Mouse (Mus musculus): ENCODE measurements around the gene Rcn1. TPM values are rescaled to one million over a fixed set of nuclear protein-coding genes. Genes with fewer than 3 reads are reported as not detected.

Gene Rcn1
- polyA plus RNA-seq, 1 experiment: 20.6 TPM

DNA sequence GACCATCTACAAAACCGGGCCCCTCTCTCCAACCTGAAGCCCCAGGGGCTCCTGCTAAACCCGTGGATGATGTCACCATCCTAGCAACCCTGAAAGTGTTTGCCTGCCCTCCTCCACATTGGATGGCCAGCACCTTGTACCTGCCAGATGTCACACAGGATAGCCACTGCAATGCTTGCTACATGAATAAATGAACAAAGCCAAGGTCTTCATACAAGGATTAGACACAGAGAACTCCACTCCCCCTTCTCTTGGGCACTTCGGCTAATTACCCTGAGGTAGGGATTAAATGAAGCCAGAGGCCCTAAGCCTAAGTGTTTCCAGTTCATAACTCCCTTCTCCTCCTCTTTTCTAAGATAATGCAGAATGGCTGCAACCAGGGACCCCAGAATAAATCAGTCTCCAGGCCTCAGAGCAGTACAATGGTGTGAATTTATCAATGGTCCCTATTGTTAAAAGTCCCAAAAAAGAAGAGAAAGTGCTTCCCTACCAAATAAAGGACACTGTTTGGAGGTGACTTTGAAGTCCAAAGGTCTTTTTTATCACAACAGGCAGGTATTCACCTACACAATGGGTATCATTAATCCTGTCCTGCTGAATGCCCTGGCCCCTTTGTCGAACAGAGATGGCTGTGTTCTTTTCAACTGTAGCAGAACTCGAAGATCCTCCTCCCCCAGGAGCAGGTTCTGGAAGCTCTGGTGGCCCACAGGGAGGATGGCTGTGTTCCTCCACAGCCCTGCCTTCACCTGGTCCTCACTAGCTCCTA is 1.5 kb downstream of the Rcn1 start:
- WGBS: 51% methylated on average over 5 of the region's 5 CpGs
- no peak for TF ChIP-seq CTCF (IDR thresholded peaks at IDR 0.05; ENCODE audit: insufficient read depth, low read length)
- H3K4me1 ChIP-seq (ENCODE audit: control insufficient read depth, insufficient read depth, low read length): peaks cover 10% of the 10 kb centered on the region
- peak overlapping the region; percentile 3 for H3K4me3 ChIP-seq (replicated peaks; ENCODE audit: extremely low read depth, low read depth, low read length)
- DNase-seq: no peak

DNA sequence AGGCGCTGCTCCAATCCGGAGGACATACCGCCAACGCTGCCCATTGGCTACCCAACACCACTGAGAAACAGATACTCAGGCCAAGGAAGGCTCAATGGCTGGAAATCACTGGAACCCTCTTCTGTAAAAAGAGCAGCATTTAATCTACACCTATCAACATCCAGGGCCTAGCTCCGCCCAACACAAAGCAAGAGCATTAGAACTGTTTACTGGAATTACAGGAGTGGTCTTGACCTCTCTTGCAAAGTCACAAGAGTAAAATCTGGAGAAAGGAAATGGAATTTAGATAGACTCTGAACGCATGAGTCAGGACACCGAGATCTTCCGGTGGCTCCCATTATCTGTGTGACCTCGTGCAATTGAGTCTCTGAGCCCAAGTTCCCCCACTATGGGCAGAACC is 3.1 kb downstream of the Rcn1 start:
- TF ChIP-seq CTCF (IDR thresholded peaks at IDR 0.05; ENCODE audit: insufficient read depth, low read length) (no peak), POLR2A (IDR thresholded peaks at IDR 0.05; ENCODE audit: borderline replicate concordance, extremely low read depth, low read depth, low read length) (no peak)
- Histone ChIP-seq H3K4me1 (ENCODE audit: control insufficient read depth, insufficient read depth, low read length) (peaks cover 10% of the 10 kb centered on the region), H3K4me3 (replicated peaks; ENCODE audit: extremely low read depth, low read depth, low read length) (no peak overlapping the region)
- DNase-seq: no peak
- 84% methylated on average over 9 of the region's 9 CpGs for WGBS

DNA sequence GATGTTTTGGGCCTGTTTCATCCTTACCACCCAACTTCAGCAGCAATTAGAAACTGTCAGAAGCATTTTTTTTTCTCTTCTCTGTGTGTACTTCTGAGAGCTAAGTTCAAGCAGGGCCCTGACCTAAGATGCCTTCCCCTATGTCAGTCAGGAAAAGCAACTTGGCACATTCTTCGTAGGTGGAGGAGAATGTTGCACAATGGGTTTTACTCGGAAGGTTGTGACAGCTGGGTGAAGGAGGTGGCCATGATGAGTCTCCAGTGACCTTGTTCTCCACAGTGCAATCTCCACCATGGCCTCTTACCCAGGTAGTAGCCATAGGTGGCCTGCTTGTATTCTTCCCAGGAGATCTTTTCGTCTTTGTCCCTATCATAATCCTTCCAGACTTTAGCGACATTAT is 4.7 kb downstream of the Rcn1 start:
- no peak overlapping the region for H3K4me3 ChIP-seq (replicated peaks; ENCODE audit: extremely low read depth, low read depth, low read length)
- peaks cover 10% of the 10 kb centered on the region for H3K4me1 ChIP-seq (ENCODE audit: control insufficient read depth, insufficient read depth, low read length)
- no peak for DNase-seq
- no peak for TF ChIP-seq CTCF (IDR thresholded peaks at IDR 0.05; ENCODE audit: insufficient read depth, low read length)
- no peak for TF ChIP-seq POLR2A (IDR thresholded peaks at IDR 0.05; ENCODE audit: borderline replicate concordance, extremely low read depth, low read depth, low read length)
- 67% methylated on average over 4 of the region's 4 CpGs for WGBS

DNA sequence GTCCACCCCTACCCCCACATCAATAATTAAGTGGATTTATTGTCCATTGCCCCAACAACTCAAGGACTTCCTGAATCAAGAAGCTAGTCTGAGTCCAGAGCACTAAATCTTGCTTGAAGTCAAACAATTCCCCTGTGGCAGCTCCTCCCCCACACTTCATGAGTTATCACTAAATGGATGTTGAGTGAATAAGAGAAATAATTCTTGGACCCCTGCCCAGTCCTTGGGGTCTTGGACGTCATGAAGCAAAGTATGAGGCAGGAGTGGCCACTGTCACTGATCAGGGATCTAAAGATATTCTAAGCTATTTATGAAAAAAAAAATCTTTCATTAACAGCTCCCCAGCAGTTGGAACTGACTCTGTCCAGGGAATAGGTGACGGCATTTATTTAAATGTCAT is 6.6 kb downstream of the Rcn1 start:
- TF ChIP-seq CTCF (IDR thresholded peaks at IDR 0.05; ENCODE audit: insufficient read depth, low read length): no peak
- WGBS: 57% methylated on average over 2 of the region's 2 CpGs
- peaks cover 4% of the 10 kb centered on the region for H3K4me1 ChIP-seq (ENCODE audit: control insufficient read depth, insufficient read depth, low read length)

DNA sequence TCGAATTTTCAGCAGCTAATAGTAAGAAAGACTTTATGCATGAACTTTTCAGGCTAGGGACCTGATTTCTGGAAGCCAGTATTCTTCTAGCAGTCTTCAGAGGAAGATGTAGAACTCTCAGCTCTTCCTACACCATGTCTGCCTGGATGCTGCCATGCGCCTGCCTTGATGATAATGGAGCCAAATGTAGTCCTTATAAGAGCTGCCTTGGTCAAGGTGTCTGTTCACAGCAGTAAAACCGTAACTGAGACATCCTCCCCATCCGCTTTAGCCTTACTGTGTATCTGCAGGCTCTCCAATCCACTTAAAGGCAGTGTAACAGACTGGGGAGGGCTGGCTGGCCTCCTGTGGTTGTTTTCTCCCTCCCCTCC is 7.7 kb downstream of the Rcn1 start:
- no peak for DNase-seq
- no peaks in the 10 kb centered on the region; the same call in 1 of the 2 replicates for H3K4me1 ChIP-seq (ENCODE audit: control insufficient read depth, insufficient read depth, low read length)
- no peak overlapping the region for H3K4me3 ChIP-seq (replicated peaks; ENCODE audit: extremely low read depth, low read depth, low read length)
- 91% methylated on average over 4 of the region's 4 CpGs for WGBS
- TF ChIP-seq POLR2A (IDR thresholded peaks at IDR 0.05; ENCODE audit: borderline replicate concordance, extremely low read depth, low read depth, low read length): no peak
- TF ChIP-seq CTCF (IDR thresholded peaks at IDR 0.05; ENCODE audit: insufficient read depth, low read length): no peak

More for the DNA sequence above, 6.6 kb downstream of the Rcn1 start:
- DNase-seq: no peak
- H3K4me3 ChIP-seq (replicated peaks; ENCODE audit: extremely low read depth, low read depth, low read length): no peak overlapping the region

DNA sequence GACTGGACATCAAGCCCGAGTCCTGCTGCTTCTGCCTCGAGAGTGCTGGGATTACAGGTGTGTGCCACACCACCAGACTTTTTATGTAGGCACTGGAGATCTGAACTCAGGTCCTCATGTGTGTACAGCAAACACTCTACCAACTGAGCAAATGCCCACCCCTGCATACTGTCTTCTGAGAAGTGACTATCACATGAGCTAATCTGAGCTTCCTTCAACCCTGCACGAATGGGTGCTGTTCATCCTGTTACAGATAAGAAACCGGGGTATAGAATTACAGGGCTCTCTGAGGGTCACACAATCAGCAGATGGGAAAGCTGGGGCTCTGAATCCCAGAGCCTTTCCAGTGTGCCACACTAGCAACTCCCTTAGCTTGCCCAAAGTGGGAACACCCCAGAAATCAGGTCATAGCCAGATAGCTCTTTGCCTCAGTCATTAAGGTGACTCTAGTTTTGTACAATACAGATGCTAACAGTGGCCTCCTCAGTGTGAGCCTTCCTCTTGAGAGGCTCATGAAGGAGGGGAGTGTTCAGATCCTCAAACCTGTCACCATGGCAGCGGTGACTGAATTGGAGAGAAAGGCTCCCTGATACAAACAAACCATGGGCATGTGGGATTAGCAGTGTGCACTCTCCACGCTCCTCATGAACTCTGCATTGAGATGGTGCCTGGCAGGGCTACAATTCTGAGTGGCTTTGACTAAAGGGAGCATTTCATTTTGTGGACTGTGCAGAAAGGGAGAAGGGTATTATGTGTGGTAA is 8.3 kb downstream of the Rcn1 start:
- TF ChIP-seq CTCF (IDR thresholded peaks at IDR 0.05; ENCODE audit: insufficient read depth, low read length) (no peak), POLR2A (IDR thresholded peaks at IDR 0.05; ENCODE audit: borderline replicate concordance, extremely low read depth, low read depth, low read length) (no peak)
- DNase-seq: no peak
- Histone ChIP-seq H3K4me3 (replicated peaks; ENCODE audit: extremely low read depth, low read depth, low read length) (no peak overlapping the region), H3K4me1 (ENCODE audit: control insufficient read depth, insufficient read depth, low read length) (no peaks in the 10 kb centered on the region)
- WGBS: 76% methylated on average over 6 of the region's 6 CpGs

DNA sequence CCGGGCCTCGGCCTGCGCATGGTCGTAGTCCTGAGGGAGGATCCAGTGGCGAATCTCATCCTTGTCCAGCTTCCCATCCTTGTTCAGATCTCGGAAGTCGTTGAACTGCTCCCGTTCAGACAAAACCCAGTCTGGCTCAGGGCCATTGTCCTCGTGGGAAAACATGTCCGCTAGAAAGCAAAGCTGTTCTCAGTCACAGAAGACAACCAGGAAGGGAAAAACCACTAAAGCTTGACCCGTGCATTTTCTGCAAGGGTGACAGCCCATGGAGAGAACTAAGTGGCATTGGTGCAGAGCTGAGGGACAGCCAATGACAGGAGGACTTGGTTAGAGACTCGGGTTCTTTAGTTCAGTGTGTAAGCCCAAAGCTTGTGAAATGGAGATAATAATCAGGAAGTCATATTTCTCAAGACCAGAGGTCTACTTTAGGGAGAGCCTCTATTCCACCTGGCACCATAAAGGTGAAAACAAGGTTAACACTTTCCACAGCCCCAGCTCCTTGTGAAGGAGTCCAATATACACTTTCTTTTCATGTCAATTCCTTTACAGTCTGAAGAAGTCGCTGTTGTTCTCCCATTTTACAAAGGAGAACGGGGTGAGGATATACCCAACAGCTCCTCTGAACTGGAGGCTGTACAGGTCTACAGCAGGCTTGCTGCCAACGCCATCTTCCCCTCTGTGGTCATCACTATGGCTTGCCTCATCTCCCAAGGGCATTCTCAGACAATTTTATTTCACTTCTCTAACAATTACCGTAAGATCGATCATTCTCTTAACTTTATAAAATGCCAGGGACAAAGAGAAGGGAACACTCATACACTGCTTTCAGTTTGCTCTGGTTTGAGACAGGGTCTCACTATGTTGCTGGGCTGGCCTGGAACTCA is 9.9 kb downstream of the Rcn1 start:
- no peak overlapping the region for H3K4me3 ChIP-seq (replicated peaks; ENCODE audit: extremely low read depth, low read depth, low read length)
- TF ChIP-seq CTCF (IDR thresholded peaks at IDR 0.05; ENCODE audit: insufficient read depth, low read length) (no peak), POLR2A (IDR thresholded peaks at IDR 0.05; ENCODE audit: borderline replicate concordance, extremely low read depth, low read depth, low read length) (no peak)
- no peaks in the 10 kb centered on the region for H3K4me1 ChIP-seq (ENCODE audit: control insufficient read depth, insufficient read depth, low read length)
- DNase-seq: no peak
- 81% methylated on average over 17 of the region's 17 CpGs for WGBS

DNA sequence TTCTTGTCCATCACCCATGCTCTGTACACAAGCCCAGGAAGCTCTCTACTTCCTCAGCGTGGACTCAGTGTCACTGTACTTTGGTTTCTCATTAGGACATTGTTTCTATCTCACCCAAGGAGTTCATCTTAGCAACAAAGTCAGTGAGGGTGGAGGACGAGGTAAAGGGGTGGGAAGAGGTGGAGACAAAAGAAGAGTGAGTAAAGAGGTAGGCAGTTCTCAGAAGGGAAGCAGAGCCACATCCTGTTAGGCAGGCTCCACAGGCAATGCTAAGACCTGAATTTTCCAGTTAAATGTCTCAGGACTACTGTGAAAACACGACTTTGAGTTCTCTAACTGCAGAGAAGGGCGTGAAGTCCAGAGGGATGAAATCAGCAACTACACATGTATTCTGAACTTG is 12.7 kb downstream of the Rcn1 start:
- WGBS: 72% methylated on average over 4 of the region's 4 CpGs
- TF ChIP-seq CTCF (IDR thresholded peaks at IDR 0.05; ENCODE audit: insufficient read depth, low read length): no peak
- no peak for DNase-seq
- H3K4me1 ChIP-seq (ENCODE audit: control insufficient read depth, insufficient read depth, low read length): no peaks in the 10 kb centered on the region
- H3K4me3 ChIP-seq (replicated peaks; ENCODE audit: extremely low read depth, low read depth, low read length): no peak overlapping the region

DNA sequence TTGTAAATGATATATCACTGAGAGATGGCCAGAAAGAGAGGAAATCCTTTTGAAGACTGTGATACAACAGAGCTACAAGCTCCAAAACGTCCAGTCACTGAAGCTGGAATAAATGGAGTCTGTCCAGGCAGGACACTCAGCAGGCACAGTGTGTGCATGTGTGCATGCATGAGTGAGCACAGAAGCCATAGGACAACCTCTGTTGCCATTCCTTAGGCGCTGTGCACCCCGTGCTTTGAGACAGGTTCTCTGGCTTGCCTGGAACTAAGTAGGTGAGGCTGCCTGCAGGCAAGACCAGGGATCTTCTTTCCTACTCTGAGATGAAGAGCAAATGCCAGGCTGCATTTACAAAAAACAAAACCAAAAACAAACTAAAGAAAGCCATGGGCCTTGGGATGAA is 14.1 kb downstream of the Rcn1 start:
- Histone ChIP-seq H3K4me1 (ENCODE audit: control insufficient read depth, insufficient read depth, low read length) (no peaks in the 10 kb centered on the region), H3K4me3 (replicated peaks; ENCODE audit: extremely low read depth, low read depth, low read length) (no peak overlapping the region)
- DNase-seq: no peak
- TF ChIP-seq CTCF (IDR thresholded peaks at IDR 0.05; ENCODE audit: insufficient read depth, low read length): no peak
- TF ChIP-seq POLR2A (IDR thresholded peaks at IDR 0.05; ENCODE audit: borderline replicate concordance, extremely low read depth, low read depth, low read length): no peak
- 68% methylated on average over 3 of the region's 3 CpGs for WGBS

Data from lung, adult 2 months (tissue).